Mouse (Mus musculus): ENCODE measurements around the gene Gm20219. TPM values are rescaled to one million over a fixed set of nuclear protein-coding genes. Genes with fewer than 3 reads are reported as not detected.

Gene Gm20219
- total RNA-seq (2021): 1 to 10 TPM; 2.6 to 4.0 TPM
- long read RNA-seq, partial matches to known transcripts: 2 of 2 reads
- long read RNA-seq, other reads (novel, unspliced or antisense): 0 of 2 reads

- no peak for DNase-seq (ENCODE audit: low spot score in 2 of 2)
Observed at GRCm38 (mm10) chr17:56554122-56554551, at the start of gene Gm20219. Gm20219 (minus strand) TSS chr17:56554387.

GRCm38 (mm10) chr17:56604070-56604380 lies 49.8 kb upstream of the Gm20219 start:
- no peak for DNase-seq (ENCODE audit: low spot score in 2 of 2)

GRCm38 (mm10) chr17:56603186-56604069 lies 49.2 kb upstream of the Gm20219 start:
- DNase-seq (ENCODE audit: low spot score in 2 of 2): no peak

- no peak for DNase-seq (ENCODE audit: low spot score in 2 of 2)
Observed at GRCm38 (mm10) chr17:56593527-56594271, 39.5 kb upstream of the Gm20219 start.

- DNase-seq (ENCODE audit: low spot score in 2 of 2): no peak
Observed at GRCm38 (mm10) chr17:56592553-56592952, 38.4 kb upstream of the Gm20219 start.

GRCm38 (mm10) chr17:56588921-56589320 lies 34.7 kb upstream of the Gm20219 start:
- DNase-seq (ENCODE audit: low spot score in 2 of 2): no peak

GRCm38 (mm10) chr17:56587773-56588172 lies 33.6 kb upstream of the Gm20219 start:
- DNase-seq (ENCODE audit: low spot score in 2 of 2): no peak

GRCm38 (mm10) chr17:56585171-56585821 lies 31.1 kb upstream of the Gm20219 start:
- no peak for DNase-seq (ENCODE audit: low spot score in 2 of 2)

GRCm38 (mm10) chr17:56584257-56585130 lies 30.3 kb upstream of the Gm20219 start, which contains the start of the genes Safb2 and Safb:
Safb2 (minus strand) TSS chr17:56584585.
Safb (plus strand) TSS chr17:56584825.
- peak; percentile 99 to 100 for DNase-seq (ENCODE audit: low spot score in 2 of 2)

- DNase-seq (ENCODE audit: low spot score in 2 of 2): no peak
Observed at GRCm38 (mm10) chr17:56583611-56584256, 29.5 kb upstream of the Gm20219 start.

GRCm38 (mm10) chr17:56583071-56583470 lies 28.9 kb upstream of the Gm20219 start:
- no peak for DNase-seq (ENCODE audit: low spot score in 2 of 2)

GRCm38 (mm10) chr17:56572939-56573338 lies 18.8 kb upstream of the Gm20219 start:
- DNase-seq (ENCODE audit: low spot score in 2 of 2): no peak

GRCm38 (mm10) chr17:56572154-56572553 lies 18.0 kb upstream of the Gm20219 start:
- no peak for DNase-seq (ENCODE audit: low spot score in 2 of 2)

- no peak for DNase-seq (ENCODE audit: low spot score in 2 of 2)
Observed at GRCm38 (mm10) chr17:56570287-56570686, 16.1 kb upstream of the Gm20219 start.

GRCm38 (mm10) chr17:56567370-56567769 lies 13.2 kb upstream of the Gm20219 start:
- no peak for DNase-seq (ENCODE audit: low spot score in 2 of 2)

GRCm38 (mm10) chr17:56566918-56567317 lies 12.7 kb upstream of the Gm20219 start:
- no peak for DNase-seq (ENCODE audit: low spot score in 2 of 2)

- DNase-seq (ENCODE audit: low spot score in 2 of 2): no peak
Observed at GRCm38 (mm10) chr17:56566293-56566692, 12.1 kb upstream of the Gm20219 start.

GRCm38 (mm10) chr17:56561866-56562265 lies 7.7 kb upstream of the Gm20219 start:
- DNase-seq (ENCODE audit: low spot score in 2 of 2): no peak

- DNase-seq (ENCODE audit: low spot score in 2 of 2): no peak
Observed at GRCm38 (mm10) chr17:56560131-56560530, 5.9 kb upstream of the Gm20219 start.

GRCm38 (mm10) chr17:56559386-56559785 lies 5.2 kb upstream of the Gm20219 start:
- no peak for DNase-seq (ENCODE audit: low spot score in 2 of 2)

All from layer of hippocampus, adult 18-20 months (tissue).